Mouse (Mus musculus): ENCODE results near the gene Pan3. TPM values are rescaled to one million over a fixed set of nuclear protein-coding genes. Genes with fewer than 3 reads are reported as not detected.

Pan3 gene
- total and polyA plus RNA-seq, 3 experiments: 60.6 to 61.5 TPM; not detected in 1

GRCm38 (mm10) chr5:147418394-147419121 is 11.4 kb upstream of the Pan3 start:
- Histone ChIP-seq H3K4me3 (ENCODE audit: control insufficient read depth in 1 of 2, insufficient read depth in 1 of 2, low read depth in 2 of 2, low read length in 2 of 2) (peak overlapping the region; percentile 67 to 71), H3K9ac (ENCODE audit: control insufficient read depth, low read depth, low read length, poor library complexity, severe bottlenecking) (peak overlapping the region; percentile 48), H3K4me1 (ENCODE audit: control insufficient read depth in 1 of 2, insufficient read depth in 2 of 2, low read length in 2 of 2) (peaks cover 0 to 7% of the 10 kb centered on the region in 2 experiments; a peak in 2 of 4 replicates), H3K79me2 (ENCODE audit: control insufficient read depth, insufficient read depth, low read length, poor library complexity) (no peaks in the 10 kb centered on the region), H3K9me3 (replicated peaks; ENCODE audit: insufficient read depth, low read length) (no peaks in the 10 kb centered on the region), H3K27ac (ENCODE audit: control insufficient read depth, low read depth, low read length) (peak overlapping the region; percentile 49), H3K27me3 (ENCODE audit: control insufficient read depth in 1 of 2, insufficient read depth in 2 of 2, low read length in 2 of 2) (no peaks in the 10 kb centered on the region), H3K36me3 (ENCODE audit: control insufficient read depth in 1 of 2, insufficient read depth in 2 of 2, low read length in 2 of 2) (peaks cover 0 to 4% of the 10 kb centered on the region in 2 experiments; a peak in 2 of 4 replicates)
- DNase-seq (ENCODE audit: low read depth, low spot score): peak; percentile 93
- TF ChIP-seq POLR2A (IDR thresholded peaks at IDR 0.05; ENCODE audit: control insufficient read depth in 1 of 2, insufficient read depth in 1 of 2, low read depth in 1 of 2, low read length in 2 of 2, poor library complexity in 1 of 2): peak in 1 of 2 experiments; percentile 54; a peak in 2 of 4 replicates
- no peak for TF ChIP-seq GABPA (IDR thresholded peaks at IDR 0.05; ENCODE audit: low read depth, low read length)
- TF ChIP-seq TBP (IDR thresholded peaks at IDR 0.05; ENCODE audit: low read depth, low read length): peak; percentile 66; the same call in 1 of the 2 replicates
- TF ChIP-seq USF2 (IDR thresholded peaks at IDR 0.05; ENCODE audit: borderline replicate concordance in 1 of 2, insufficient read depth in 1 of 2, low read depth in 1 of 2, low read length in 2 of 2): no peak
- no peak for TF ChIP-seq ZNF384 (IDR thresholded peaks at IDR 0.05; ENCODE audit: low read depth, low read length)
- TF ChIP-seq UBTF (IDR thresholded peaks at IDR 0.05; ENCODE audit: borderline replicate concordance, insufficient read depth, low read depth, low read length): no peak
- no peak for TF ChIP-seq TAL1 (IDR thresholded peaks at IDR 0.05; ENCODE audit: low read length)
- peak; percentile 69 for TF ChIP-seq SMC3 (IDR thresholded peaks at IDR 0.05; ENCODE audit: low read depth, low read length)
- no peak for TF ChIP-seq MAZ (IDR thresholded peaks at IDR 0.05; ENCODE audit: low read depth, low read length)
- TF ChIP-seq ZC3H11A (IDR thresholded peaks at IDR 0.05; ENCODE audit: low read depth, low read length): peak; percentile 77
- TF ChIP-seq CHD1 (IDR thresholded peaks at IDR 0.05; ENCODE audit: low read depth, low read length): no peak
- TF ChIP-seq MYB (IDR thresholded peaks at IDR 0.05; ENCODE audit: low read depth, low read length): no peak
- TF ChIP-seq ETS1 (IDR thresholded peaks at IDR 0.05; ENCODE audit: low read depth, low read length): peak; percentile 22; the same call in 1 of the 2 replicates
- no peak for TF ChIP-seq KAT2A (conservative IDR thresholded peaks at IDR 0.05; ENCODE audit: low read depth, low read length)
- no peak for TF ChIP-seq MAFK (IDR thresholded peaks at IDR 0.05; ENCODE audit: borderline replicate concordance, low read depth, low read length)
- TF ChIP-seq MXI1 (IDR thresholded peaks at IDR 0.05; ENCODE audit: low read depth, low read length): no peak
- TF ChIP-seq GATA1 (IDR thresholded peaks at IDR 0.05; ENCODE audit: low read depth, low read length): no peak; the same call in 1 of the 2 replicates
- peak; percentile 51 for TF ChIP-seq NELFE (IDR thresholded peaks at IDR 0.05; ENCODE audit: low read depth, low read length)
- TF ChIP-seq E2F4 (IDR thresholded peaks at IDR 0.05; ENCODE audit: borderline replicate concordance, low read depth, low read length): no peak
- no peak for TF ChIP-seq MEF2A (IDR thresholded peaks at IDR 0.05; ENCODE audit: extremely low read depth, insufficient replicate concordance, low read depth, low read length, poor library complexity, severe bottlenecking)
- TF ChIP-seq TCF12 (IDR thresholded peaks at IDR 0.05; ENCODE audit: low read depth, low read length): no peak
- no peak for TF ChIP-seq BHLHE40 (IDR thresholded peaks at IDR 0.05; ENCODE audit: borderline replicate concordance, low read depth, low read length)
- TF ChIP-seq MYC (IDR thresholded peaks at IDR 0.05; ENCODE audit: low read depth, low read length): 0 out of 2 replicates have a peak, but pooled peaks have one; percentile 49
- peak; percentile 61 to 78 (median 65) for TF ChIP-seq CTCF (IDR thresholded peaks at IDR 0.05 in 2 of 3, conservative IDR thresholded peaks at IDR 0.05 in 1 of 3; ENCODE audit: control insufficient read depth in 1 of 3, insufficient read depth in 1 of 3, low read depth in 2 of 3, low read length in 3 of 3, poor library complexity in 1 of 3, severe bottlenecking in 1 of 3)
- TF ChIP-seq RCOR1 (IDR thresholded peaks at IDR 0.05; ENCODE audit: low read depth, low read length): no peak
- no peak for TF ChIP-seq USF1 (IDR thresholded peaks at IDR 0.05; ENCODE audit: low read depth, low read length)
- TF ChIP-seq EP300 (IDR thresholded peaks at IDR 0.05; ENCODE audit: low read depth in 1 of 2, low read length in 2 of 2): peak; percentile 20 to 30; a peak in 2 of 4 replicates
- TF ChIP-seq ZMIZ1 (IDR thresholded peaks at IDR 0.05; ENCODE audit: low read depth, low read length): no peak
- TF ChIP-seq CHD2 (IDR thresholded peaks at IDR 0.05; ENCODE audit: low read length): no peak
- TF ChIP-seq ELF1 (IDR thresholded peaks at IDR 0.05; ENCODE audit: low read depth, low read length): peak; percentile 36; the same call in 1 of the 2 replicates
- no peak for TF ChIP-seq POLR2AphosphoS2 (IDR thresholded peaks at IDR 0.05; ENCODE audit: low read length)
- peak; percentile 60 for TF ChIP-seq RAD21 (IDR thresholded peaks at IDR 0.05; ENCODE audit: low read depth, low read length)
- no peak for TF ChIP-seq ZKSCAN1 (IDR thresholded peaks at IDR 0.05; ENCODE audit: low read depth, low read length)
- TF ChIP-seq SIN3A (IDR thresholded peaks at IDR 0.05; ENCODE audit: low read length): 0 out of 2 replicates have a peak, but pooled peaks have one; percentile 13
- TF ChIP-seq NRF1 (IDR thresholded peaks at IDR 0.05; ENCODE audit: insufficient read depth, low read depth, low read length, poor library complexity, severe bottlenecking): no peak
